Mouse (Mus musculus) liver, embryonic 16.5 days (tissue): Measurements from ENCODE around the gene Tspan2. TPM values are rescaled to one million over a fixed set of nuclear protein-coding genes. Genes with fewer than 3 reads are reported as not detected.

ENCODE experiments used
- ATAC-seq: fragments of 200-750 bp; cut with Nextera tagmentation; 2 replicates; pipeline ENCODE4 v1.8.0; 2017; ENCODE audit warnings: low read depth, mild to moderate bottlenecking, moderate number of reproducible peaks, moderate library complexity
- H3K27ac ChIP-seq: fragments of 300-500 bp; sonication (generic); 2 replicates; pipeline ENCODE4 v1.5.1; 2014; ENCODE audit warnings: mild to moderate bottlenecking, low read length
- H3K27me3 ChIP-seq: fragments of 300-500 bp; sonication (generic); 2 replicates; pipeline ENCODE4 v1.6.1; 2014; ENCODE audit warnings: low read depth, low read length, mixed read lengths; ENCODE audit not compliant: control insufficient read depth, insufficient read depth
- H3K36me3 ChIP-seq: fragments of 300-500 bp; sonication (generic); 2 replicates; pipeline ENCODE4 v1.6.1; 2014; ENCODE audit warnings: mild to moderate bottlenecking; ENCODE audit not compliant: control insufficient read depth, insufficient read depth
- H3K4me1 ChIP-seq: fragments of 300-500 bp; sonication (generic); 2 replicates; pipeline ENCODE4 v1.6.1; 2014; ENCODE audit warnings: low read depth, low read length, mixed read lengths; ENCODE audit not compliant: control insufficient read depth
- H3K4me2 ChIP-seq: fragments of 300-500 bp; sonication (generic); 2 replicates; pipeline ENCODE4 v1.6.1; 2014; ENCODE audit warnings: low read depth, low read length, mixed read lengths
- H3K4me3 ChIP-seq: fragments of 300-500 bp; sonication (generic); 2 replicates; pipeline ENCODE4 v1.5.1; 2014; ENCODE audit warnings: low read depth, mild to moderate bottlenecking, low read length
- H3K9ac ChIP-seq: fragments of 300-500 bp; sonication (generic); 2 replicates; pipeline ENCODE4 v1.6.1; 2014; ENCODE audit warnings: low read depth, low read length
- H3K9me3 ChIP-seq: fragments of 300-500 bp; sonication (generic); replicated peaks from 2 replicates; pipeline ENCODE4 v1.6.1; 2016; ENCODE audit warnings: low read length; ENCODE audit not compliant: control insufficient read depth
- WGBS: fragments of 180-500 bp; shearing (Covaris S2); extraction: QIAGEN DNeasy Blood & Tissue Kit; methylation state at CpG from one replicate; pipeline ENCODE4 v1.1.7; 2014; ENCODE audit not compliant: insufficient replicate concordance; 5-methylcytosine and 5-hydroxymethylcytosine counted together
- polyA plus RNA-seq: library from polyadenylated mRNA; unstranded; fragments of >200 nt; fragmentation: Nextera tagmentation; extraction: Ambion mirVana; gene quantifications from 2 replicates; pipeline ENCODE4 v1.2.1, GENCODE M21; 2015

Gene Tspan2
- polyA plus RNA-seq, 1 experiment from 2014 or later, result 2.5 TPM

DNA sequence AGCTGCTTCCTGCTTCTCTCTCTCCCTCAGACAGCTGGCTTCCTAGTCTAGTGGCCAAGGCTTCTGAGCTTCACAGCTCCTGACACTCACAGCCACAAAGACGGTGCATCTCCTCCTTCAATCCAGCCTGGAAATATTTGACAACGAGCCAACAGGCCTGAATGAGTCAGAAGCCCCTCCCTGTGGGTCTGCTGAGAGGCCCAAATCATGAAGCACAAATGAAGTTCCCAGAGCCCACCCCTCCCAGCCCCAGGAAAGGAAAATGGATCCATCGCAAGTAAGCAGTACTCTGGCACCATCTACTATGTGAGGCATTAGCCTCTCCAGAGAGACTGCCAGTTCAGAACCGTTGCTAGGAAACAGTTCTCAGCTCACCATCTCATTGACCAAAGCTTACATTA lies 30.3 kb upstream of the Tspan2 start:
- no peaks in the 10 kb centered on the region for H3K9me3 ChIP-seq
- no peak for ATAC-seq
- no peaks in the 10 kb centered on the region for H3K36me3 ChIP-seq
- WGBS, result 51% methylated on average over 4 of the region's 4 CpGs
- no peaks in the 10 kb centered on the region for H3K4me1 ChIP-seq
- no peak overlapping the region for H3K4me2 ChIP-seq
- H3K27ac ChIP-seq, result no peak overlapping the region
- no peak overlapping the region for H3K9ac ChIP-seq
- H3K4me3 ChIP-seq, result no peak overlapping the region
- H3K27me3 ChIP-seq, result no peaks in the 10 kb centered on the region

DNA sequence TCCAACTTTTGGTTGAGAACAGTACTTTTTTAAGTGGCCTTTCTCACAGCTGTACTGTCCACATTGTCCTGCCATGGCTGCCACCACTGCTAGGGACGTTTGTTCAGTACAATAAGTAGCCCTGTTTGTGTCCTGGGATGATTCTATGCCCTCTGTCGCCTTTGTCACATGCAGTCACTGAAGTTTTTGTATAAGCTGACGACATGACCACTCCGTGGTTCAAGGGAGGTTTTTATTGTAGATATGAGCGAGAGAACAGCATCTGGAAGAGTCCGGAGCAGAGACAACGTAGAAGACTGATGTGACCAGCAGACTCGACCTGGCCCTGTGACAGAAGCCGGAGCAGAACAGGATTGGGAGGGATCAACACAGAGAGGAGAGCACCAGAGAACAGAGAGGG lies 25.7 kb upstream of the Tspan2 start:
- Histone ChIP-seq H3K27ac (no peak overlapping the region), H3K27me3 (no peaks in the 10 kb centered on the region; the same call in 1 of the 2 replicates), H3K4me3 (no peak overlapping the region), H3K4me1 (no peaks in the 10 kb centered on the region), H3K4me2 (no peak overlapping the region), H3K36me3 (no peaks in the 10 kb centered on the region), H3K9me3 (no peaks in the 10 kb centered on the region), H3K9ac (no peak overlapping the region)
- ATAC-seq, result no peak
- WGBS, result 49% methylated on average over 9 of the region's 9 CpGs

DNA sequence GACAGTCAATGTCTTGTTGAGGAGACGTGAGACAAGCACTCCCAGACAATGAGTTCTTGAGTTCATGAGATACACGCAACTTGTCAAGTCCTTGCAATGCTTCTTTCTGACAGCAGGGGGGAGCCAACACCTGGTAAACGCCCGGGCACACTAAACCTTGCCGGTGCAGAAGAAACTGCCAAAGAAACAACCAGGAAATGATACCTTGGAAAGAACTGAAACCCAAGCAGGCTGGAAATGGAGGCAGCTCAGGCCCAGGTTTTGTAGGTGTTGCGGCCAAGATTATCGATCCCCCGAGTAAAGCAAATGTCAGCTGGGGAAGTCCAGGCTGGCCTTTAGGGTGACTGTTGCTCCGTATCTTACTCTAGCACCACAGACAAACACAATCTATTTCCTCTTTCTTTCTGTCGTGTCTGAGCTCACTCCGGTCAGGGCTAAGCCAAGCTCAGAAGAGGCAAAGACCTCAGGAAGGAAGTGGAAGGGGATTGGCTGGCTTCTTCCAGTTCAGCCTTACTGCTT lies 19.2 kb upstream of the Tspan2 start:
- peak; percentile 64 for ATAC-seq
- H3K9ac ChIP-seq, result no peak overlapping the region

DNA sequence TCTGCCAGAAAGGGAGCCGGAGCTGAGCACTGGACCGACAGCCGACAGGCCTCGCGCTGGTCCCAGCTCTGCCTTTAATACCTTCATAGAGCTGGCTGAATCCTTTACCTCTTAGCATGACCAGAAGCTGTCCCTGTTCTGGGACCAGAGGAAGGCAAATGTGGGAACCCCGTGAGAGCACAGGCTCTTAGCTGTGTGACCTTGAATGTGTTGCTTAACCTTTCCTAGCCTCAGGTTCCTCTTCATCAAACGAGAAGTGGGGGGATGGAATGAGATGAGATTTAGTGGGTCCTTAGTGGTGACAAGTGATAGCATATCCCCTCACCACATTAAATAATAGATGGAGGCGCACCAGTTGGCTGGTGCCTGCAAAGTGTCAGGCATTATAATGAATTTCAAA lies 18.5 kb upstream of the Tspan2 start:
- WGBS, result 54% methylated on average over 8 of the region's 8 CpGs
- no peak overlapping the region for H3K9ac ChIP-seq
- H3K4me2 ChIP-seq, result peak overlapping the region; percentile 49

More for the DNA sequence above, 19.2 kb upstream of the Tspan2 start:
- H3K4me3 ChIP-seq, result peak overlapping the region; percentile 37
- peak overlapping the region; percentile 49 for H3K4me2 ChIP-seq
- H3K4me1 ChIP-seq, result no peaks in the 10 kb centered on the region
- no peaks in the 10 kb centered on the region for H3K9me3 ChIP-seq
- 4% methylated on average over 11 of the region's 11 CpGs for WGBS
- H3K36me3 ChIP-seq, result no peaks in the 10 kb centered on the region
- no peaks in the 10 kb centered on the region; the same call in 1 of the 2 replicates for H3K27me3 ChIP-seq
- peak overlapping the region; percentile 42; the same call in 1 of the 2 replicates for H3K27ac ChIP-seq

DNA sequence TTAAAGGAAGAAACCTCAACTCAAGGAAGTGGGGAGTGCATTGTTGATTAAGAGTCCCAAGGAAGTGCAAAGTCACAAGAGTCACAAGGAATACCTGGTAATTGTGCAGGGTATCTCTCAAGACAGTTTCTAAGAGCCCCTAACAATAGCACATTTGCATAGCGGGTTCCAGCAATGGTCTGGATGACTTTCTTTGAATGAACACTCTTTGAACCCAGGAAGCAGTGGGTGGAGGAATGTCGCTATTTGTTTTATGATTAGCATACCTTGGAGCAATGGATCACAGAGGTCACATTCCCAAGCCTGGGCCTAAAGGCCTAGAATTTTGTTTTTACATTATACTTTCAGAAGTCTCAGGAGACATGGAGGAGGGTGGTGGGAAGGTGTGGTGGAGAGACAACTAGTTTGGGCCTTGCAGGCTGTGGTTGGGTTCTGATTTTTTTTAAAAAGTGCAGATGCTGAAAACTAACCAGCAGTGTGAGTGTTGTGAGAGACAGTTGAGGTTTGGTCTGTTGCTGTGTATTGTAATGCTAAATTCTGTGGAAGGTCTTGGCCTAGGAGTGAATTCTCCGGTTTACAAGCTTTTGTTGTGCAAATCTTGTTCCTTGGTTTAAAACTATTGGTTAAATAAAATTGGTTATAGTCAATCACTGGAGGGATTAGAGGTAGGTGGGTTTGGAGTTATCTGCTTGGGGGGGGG lies 16.6 kb upstream of the Tspan2 start:
- no peak overlapping the region for H3K9ac ChIP-seq
- H3K4me3 ChIP-seq, result no peak overlapping the region
- no peaks in the 10 kb centered on the region for H3K4me1 ChIP-seq
- H3K9me3 ChIP-seq, result no peaks in the 10 kb centered on the region
- no peak overlapping the region for H3K27ac ChIP-seq
- 53% methylated on average over 3 of the region's 3 CpGs for whole genome bisulfite sequencing
- no peak overlapping the region for H3K4me2 ChIP-seq
- H3K27me3 ChIP-seq, result no peaks in the 10 kb centered on the region; the same call in 1 of the 2 replicates
- ATAC-seq, result no peak
- no peaks in the 10 kb centered on the region for H3K36me3 ChIP-seq

More for the DNA sequence above, 18.5 kb upstream of the Tspan2 start:
- Histone ChIP-seq H3K9me3 (no peaks in the 10 kb centered on the region), H3K27me3 (no peaks in the 10 kb centered on the region; the same call in 1 of the 2 replicates), H3K27ac (no peak overlapping the region; the same call in 1 of the 2 replicates), H3K4me3 (no peak overlapping the region), H3K36me3 (no peaks in the 10 kb centered on the region), H3K4me1 (no peaks in the 10 kb centered on the region)
- ATAC-seq, result no peak

DNA sequence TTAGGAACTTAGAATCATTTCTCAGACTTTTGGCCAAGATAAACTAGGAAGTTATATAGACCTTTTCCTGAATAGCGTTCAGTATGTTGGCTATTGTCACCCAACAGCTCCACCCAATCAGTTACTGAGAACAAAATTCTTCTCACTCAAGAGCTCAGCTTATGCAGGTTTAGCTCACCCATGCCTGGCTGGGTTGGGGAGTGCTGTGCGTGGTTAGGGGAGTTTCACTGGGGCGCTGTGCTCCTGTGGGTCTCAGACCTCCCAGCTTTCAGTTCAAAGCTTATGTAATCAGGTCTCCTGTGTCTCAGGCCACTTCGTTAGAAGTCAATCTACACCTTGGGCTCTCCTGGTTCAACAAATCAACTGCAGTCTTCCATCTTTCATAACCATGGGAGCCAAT lies 11.2 kb upstream of the Tspan2 start:
- 45% methylated on average over 4 of the region's 4 CpGs for WGBS
- H3K36me3 ChIP-seq, result no peaks in the 10 kb centered on the region
- no peaks in the 10 kb centered on the region; the same call in none of the 2 replicates for H3K4me1 ChIP-seq
- H3K4me3 ChIP-seq, result no peak overlapping the region
- H3K27ac ChIP-seq, result no peak overlapping the region
- no peak overlapping the region for H3K4me2 ChIP-seq
- H3K9me3 ChIP-seq, result no peaks in the 10 kb centered on the region
- no peaks in the 10 kb centered on the region for H3K27me3 ChIP-seq
- ATAC-seq, result no peak
- H3K9ac ChIP-seq, result no peak overlapping the region

DNA sequence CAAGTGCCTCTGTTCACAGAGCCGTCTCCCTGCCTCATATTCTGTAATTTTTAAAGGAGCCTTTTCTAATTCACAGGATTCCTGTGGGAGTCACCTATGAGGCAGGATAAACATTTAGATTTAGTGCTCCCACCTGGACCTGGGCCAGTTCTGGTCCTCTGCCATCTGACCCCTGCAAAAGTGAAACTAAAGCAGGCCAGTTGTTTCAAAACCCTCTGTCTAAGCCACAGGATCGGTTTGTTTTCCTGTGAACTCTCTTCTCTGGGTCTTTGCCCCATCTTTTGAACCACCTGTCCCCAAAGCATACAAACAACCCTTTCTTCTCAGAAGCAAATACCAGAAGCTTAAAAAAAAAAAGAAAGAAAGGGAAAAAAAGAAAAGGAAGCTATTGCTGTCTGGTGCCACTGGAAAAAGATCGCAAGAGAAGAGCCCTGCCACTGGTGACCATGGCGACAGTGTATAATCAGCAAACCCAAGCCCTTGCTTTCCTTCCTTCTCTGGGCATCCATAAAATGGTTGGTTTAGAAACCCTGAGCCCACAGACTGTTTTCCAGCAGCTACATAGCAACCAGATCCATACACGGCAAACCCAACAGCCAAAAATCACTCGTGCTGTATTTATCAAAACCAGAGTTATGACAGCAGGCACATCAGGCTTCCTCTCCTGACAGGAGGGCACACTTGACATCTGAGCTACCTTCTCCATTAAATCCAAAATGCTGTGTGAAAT lies 10.3 kb upstream of the Tspan2 start:
- Histone ChIP-seq H3K4me2 (peak overlapping the region; percentile 53), H3K27me3 (no peaks in the 10 kb centered on the region), H3K9me3 (no peaks in the 10 kb centered on the region), H3K27ac (peak overlapping the region; percentile 10), H3K36me3 (no peaks in the 10 kb centered on the region), H3K4me3 (peak overlapping the region; percentile 45), H3K4me1 (no peaks in the 10 kb centered on the region; the same call in none of the 2 replicates), H3K9ac (no peak overlapping the region; the same call in 1 of the 2 replicates)
- WGBS, result 18% methylated on average over 6 of the region's 6 CpGs
- ATAC-seq, result peak; percentile 61; the same call in 1 of the 2 replicates

DNA sequence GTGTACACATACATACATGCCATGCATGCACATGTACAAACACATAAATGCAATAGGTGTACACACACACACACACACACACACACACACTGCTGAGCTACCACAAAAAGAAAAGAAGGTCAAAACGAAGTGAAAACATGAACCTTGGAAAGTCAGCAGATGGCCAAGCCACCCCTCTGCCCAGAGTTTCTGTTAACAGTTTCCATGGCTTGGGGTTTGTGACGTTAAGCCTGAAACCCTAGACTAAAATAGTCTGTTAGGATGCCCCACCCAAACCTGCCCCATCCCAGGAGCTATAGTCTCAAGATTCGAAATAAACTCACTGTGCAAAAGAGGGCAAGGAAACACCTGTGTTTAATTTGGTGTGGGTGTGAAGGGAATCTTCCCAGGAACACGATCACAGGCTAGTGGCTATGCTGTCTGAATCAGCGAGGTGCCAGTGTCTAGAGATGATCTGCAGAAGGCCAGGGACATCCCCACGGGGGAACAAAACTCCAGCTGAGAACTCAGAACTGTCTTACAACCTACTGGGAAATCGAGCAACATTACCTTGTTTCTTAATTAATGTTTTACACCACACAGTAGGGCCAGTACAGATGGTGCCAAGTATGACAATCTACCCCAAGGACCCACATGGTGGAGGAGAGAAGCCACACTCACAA lies 9.4 kb upstream of the Tspan2 start:
- Histone ChIP-seq H3K4me2 (no peak overlapping the region), H3K4me3 (no peak overlapping the region), H3K9me3 (no peaks in the 10 kb centered on the region), H3K27ac (no peak overlapping the region), H3K27me3 (no peaks in the 10 kb centered on the region), H3K4me1 (no peaks in the 10 kb centered on the region; the same call in none of the 2 replicates), H3K36me3 (no peaks in the 10 kb centered on the region), H3K9ac (no peak overlapping the region)
- 45% methylated on average over 7 of the region's 7 CpGs for WGBS
- no peak for ATAC-seq
